Mouse (Mus musculus) liver, embryonic 14.5 days (tissue): ENCODE data around the gene BC051019.

ENCODE experiments used
- CTCF ChIP-seq: IDR thresholded peaks from 2 replicates; pipeline ENCODE4 v1.5.1; 2016; ENCODE audit warnings: antibody characterized with exemption, low read depth, control low read depth
- EP300 ChIP-seq: IDR thresholded peaks from 2 replicates; pipeline ENCODE4 v1.6.1; 2016; ENCODE audit warnings: antibody characterized with exemption, low read depth

DNA sequence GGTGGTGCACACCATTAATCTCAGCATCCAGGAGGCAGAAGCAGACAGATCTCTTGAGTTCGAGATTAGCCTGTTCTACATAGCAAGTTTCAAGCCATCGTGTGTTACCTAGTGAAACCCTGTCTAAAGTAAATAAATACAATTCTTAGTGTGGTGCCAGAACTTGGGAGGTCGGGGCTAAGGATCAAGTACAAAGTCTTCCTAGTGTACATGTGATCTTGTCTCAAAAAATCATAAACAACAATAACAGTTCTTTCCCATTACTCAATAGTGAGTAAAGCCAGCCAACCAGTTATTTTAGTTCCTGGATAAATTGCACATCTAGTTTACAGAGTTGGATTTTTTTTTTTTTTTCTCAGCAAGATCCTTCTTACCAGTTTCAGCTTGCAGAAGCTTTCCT lies 19.2 kb downstream of the BC051019 start:
- TF ChIP-seq CTCF = no peak
- no peak for TF ChIP-seq EP300
